Mouse (Mus musculus) T-helper 1 cell (primary cell): ENCODE data around the gene 2810459M11Rik.

Experiments
- in situ Hi-C: fragments of 300-600 bp; cut with MboI, MseI; formaldehyde crosslinking; loops from one replicate; pipeline ENCODE4 v1.15.1; 2025; ENCODE audit warnings: high pct_unique_total_duplicates

2810459M11Rik gene

DNA sequence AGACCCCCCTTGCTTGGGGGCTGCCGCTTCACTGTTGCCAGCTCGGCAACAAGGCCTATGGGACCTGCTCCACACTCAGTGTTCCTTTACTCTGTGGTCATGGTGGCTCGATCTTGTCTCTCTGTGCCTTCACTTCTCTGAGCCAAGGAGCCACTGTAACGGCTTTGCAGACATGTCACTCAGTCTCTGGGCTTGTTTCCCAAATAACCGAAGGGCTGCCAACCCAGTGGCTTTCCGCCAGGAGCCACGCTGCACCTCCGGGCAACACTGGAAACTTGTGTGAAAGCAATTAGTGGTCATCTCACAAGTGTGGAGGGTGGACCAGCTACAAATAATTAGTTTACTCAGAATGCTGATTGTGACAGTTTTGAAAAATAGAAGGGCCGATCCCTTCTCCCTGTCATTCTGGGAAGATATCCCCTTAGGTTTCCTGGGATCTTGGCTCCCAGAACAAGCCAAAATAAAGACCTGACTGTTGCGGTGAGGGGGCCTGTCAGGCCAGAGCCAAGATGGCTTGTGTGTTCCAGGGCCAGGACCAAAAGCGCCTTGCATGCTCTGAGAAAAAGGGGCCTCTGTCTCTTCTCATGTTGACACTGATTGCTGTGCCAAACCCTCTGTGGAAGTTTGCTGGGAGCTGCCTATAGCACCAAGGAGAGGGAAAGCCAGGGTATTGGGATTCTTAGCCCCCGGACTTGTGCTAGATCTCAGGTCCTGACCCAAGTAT is 7.7 kb downstream of the 2810459M11Rik start:
- in situ Hi-C loops, result no loop called here

DNA sequence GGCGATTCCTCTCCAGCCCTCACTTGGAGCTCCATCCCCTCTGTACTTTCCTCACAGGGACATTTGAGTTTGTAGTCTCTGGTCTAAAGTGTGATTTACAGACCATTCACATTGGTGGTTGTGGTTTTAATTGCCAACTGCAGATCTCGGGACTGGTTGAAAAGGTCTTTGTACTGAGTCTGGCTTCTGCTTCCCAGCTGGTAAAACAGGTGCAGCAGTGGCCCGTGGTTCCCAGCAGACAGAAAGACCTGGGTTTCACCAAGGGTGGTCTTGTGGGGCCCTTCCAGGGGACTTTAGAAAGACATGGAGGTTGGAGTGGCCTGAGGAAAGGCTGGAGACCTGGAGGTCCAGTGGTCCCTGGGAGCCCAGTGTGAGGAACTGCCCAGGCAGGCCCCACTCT is 9.3 kb downstream of the 2810459M11Rik start:
- in situ Hi-C loops, result no loop called here

GRCm38 (mm10) chr1:86056284-86056683 is 10.6 kb downstream of the 2810459M11Rik start:
- in situ Hi-C loops, result no loop called here

GRCm38 (mm10) chr1:86058856-86059769 is 13.4 kb downstream of the 2810459M11Rik start:
- in situ Hi-C loops, result no loop called here

- in situ Hi-C loops, result no loop called here
These were observed 16.9 kb downstream of the 2810459M11Rik start for GRCm38 (mm10) chr1:86062523-86062922.

DNA sequence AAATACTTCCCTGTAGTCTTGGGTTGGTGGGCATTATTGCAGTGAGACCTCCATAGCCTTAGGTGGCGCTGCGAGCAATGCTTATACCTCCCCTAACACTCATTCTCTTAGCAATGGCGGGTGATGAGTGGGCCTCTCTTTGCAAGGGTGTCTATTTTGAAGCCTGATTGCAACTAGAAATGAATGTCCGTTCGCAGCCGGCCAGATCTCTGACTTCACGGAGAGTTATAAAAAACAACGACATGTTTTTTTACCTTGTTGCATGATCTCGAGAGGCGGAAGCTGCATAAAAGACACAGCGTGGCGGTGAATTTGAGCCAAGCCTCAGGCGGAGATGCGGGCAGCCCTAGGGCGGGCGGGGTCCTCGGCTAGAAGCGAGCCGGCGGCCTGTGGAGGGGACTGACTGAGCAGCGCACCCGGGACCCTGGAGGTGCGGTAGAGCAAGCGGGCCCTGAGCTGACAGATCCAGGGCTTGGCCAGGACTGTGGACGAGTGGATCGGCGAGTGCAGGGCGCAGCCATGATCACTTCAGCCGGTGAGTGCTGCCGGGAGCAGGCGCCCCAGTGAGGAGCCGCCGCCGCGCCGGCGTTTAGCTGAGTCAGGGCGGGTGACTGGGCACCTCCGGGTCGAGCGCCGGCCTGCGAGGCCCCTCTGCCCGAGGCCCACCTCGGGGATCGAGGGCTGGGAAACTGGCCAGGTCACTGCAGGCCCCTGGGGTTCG is 18.8 kb downstream of the 2810459M11Rik start, which contains the start of gene Psmd1:
Gene Psmd1 (plus strand): TSS at position 117 of the 721 bp plus-strand sequence.
- in situ Hi-C loops, result no loop called here

- in situ Hi-C loops, result no loop called here
These were observed 30.9 kb downstream of the 2810459M11Rik start for GRCm38 (mm10) chr1:86076565-86076964.

GRCm38 (mm10) chr1:86094413-86094812 is 48.8 kb downstream of the 2810459M11Rik start:
- in situ Hi-C loops, result no loop called here

DNA sequence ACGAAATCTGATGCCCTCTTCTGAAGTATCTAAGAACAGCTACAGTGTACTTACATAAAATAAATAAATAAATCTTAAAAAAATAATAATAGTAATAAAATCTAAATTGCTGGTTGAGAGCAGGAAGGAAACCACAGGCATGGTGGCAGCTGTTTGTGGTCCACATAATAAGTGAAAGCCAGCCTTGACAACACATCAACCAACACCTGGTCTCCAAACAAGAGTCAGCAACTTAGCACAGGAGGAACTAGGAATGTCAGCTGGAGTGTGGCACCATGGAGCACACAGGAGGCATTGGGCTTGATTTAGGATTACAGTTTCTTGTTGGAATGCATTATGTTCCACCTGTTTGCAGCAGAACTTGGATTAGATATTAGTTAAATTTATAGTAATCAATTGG is 59.4 kb downstream of the 2810459M11Rik start:
- in situ Hi-C loops, result no loop called here
